Mouse (Mus musculus): ENCODE data around the gene Cdyl2. TPM values are rescaled to one million over a fixed set of nuclear protein-coding genes. Genes with fewer than 3 reads are reported as not detected.

Gene Cdyl2
- polyA plus RNA-seq, 1 experiment from 2014 or later: 7.7 TPM

DNA sequence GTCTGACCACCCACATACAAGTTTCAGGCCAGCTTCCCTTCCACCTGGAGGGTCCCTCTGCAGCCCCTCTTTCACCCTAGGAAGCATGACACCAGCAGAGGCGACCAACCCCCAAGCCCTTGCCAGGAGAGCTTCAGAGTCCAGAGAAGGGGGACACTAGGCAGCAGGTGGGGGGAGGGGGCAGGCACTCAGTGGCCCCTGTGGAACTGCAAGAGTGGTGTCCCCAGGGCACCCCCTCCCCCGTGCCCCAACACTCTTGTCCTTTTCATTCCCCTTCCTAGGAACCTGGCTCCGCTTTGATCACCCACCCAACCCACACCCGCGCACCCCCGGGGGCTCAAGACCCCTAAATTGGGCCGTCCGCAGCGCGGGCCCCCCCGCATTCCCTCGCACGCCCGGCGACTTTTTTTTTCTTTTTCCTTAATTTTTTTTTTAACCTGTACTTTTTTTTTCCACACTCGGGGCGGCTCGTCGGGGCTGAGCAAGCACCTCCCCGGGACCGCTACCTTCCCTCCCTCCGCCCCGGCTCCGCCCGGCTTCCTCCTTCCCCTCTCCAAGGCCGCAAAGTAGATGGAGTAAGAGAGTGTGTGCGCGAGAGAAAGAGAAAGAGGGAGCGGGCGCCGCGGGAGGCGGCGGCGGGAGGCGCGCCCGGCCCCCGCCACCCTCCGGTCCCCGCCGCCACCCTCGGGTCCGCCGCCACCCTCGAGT is 661 bp downstream of the Cdyl2 start:
- peak overlapping the region; percentile 78 for H3K4me3 ChIP-seq (replicated peaks)
- H3K27ac ChIP-seq: peak overlapping the region; percentile 83
- peaks cover 5% of the 10 kb centered on the region for H3K9me3 ChIP-seq
- peaks cover 4% of the 10 kb centered on the region for H3K4me1 ChIP-seq
- peaks cover 4% of the 10 kb centered on the region; the same call in 1 of the 2 replicates for H3K36me3 ChIP-seq (replicated peaks)
- H3K4me2 ChIP-seq: peak overlapping the region; percentile 81
- ATAC-seq (ENCODE audit: low FRiP score): peak; percentile 65
- peak overlapping the region; percentile 75 for H3K9ac ChIP-seq
- peaks cover 26% of the 10 kb centered on the region for H3K27me3 ChIP-seq
- 1% methylated on average over 24 of the region's 46 CpGs for WGBS

DNA sequence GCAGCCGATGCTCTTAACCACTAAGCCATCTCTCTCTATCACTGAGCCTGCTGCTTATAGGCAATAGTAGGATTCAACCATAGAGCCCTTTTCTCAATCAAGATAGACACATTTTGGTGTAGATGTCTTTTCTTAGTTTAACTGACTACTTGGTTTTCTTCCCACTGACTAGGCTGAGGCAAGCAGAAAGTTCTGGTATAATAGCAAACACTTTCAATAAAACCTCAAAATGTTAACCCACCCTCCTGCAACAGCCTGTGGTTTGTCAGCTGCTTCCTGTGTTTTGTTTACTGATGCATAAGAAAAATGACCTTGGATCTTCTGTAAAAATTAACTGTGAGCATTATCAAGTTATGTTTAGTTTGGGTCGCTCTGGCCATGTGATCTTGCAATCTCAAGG is 11.3 kb downstream of the Cdyl2 start:
- H3K4me3 ChIP-seq (replicated peaks): no peak overlapping the region
- ATAC-seq (ENCODE audit: low FRiP score): no peak
- no peak overlapping the region for H3K4me2 ChIP-seq
- H3K36me3 ChIP-seq (replicated peaks): no peaks in the 10 kb centered on the region
- no peaks in the 10 kb centered on the region for H3K4me1 ChIP-seq
- H3K27me3 ChIP-seq: no peaks in the 10 kb centered on the region
- 90% methylated on average over 2 of the region's 2 CpGs for WGBS
- H3K9ac ChIP-seq: no peak overlapping the region
- peaks cover 8% of the 10 kb centered on the region; the same call in 1 of the 2 replicates for H3K9me3 ChIP-seq
- no peak overlapping the region for H3K27ac ChIP-seq

- ATAC-seq (ENCODE audit: low FRiP score): no peak
These were observed 25.3 kb downstream of the Cdyl2 start for GRCm38 (mm10) chr8:116707496-116707895.

DNA sequence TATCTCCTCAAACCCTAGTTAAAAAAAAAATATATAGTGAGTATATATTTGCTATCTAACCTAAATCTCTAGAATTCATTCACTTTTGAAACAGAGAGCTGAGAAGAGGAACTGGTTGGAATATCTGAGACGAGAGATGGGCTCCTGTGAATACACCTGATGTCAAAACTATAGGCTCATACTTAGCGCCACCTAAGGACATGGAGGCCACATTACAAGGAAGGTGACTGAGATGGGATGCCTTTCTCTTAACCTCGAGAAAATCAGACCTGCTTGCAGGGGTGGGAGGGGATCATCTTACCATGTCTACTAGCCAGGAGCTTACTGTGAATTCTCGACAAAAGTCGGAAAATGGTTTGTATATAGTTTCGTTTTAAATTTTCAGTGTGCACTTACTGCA is 30.3 kb downstream of the Cdyl2 start:
- Histone ChIP-seq H3K36me3 (replicated peaks) (no peaks in the 10 kb centered on the region), H3K4me1 (no peaks in the 10 kb centered on the region), H3K27ac (no peak overlapping the region), H3K27me3 (no peaks in the 10 kb centered on the region), H3K4me3 (replicated peaks) (no peak overlapping the region), H3K4me2 (no peak overlapping the region), H3K9ac (no peak overlapping the region), H3K9me3 (no peaks in the 10 kb centered on the region)
- ATAC-seq (ENCODE audit: low FRiP score): no peak
- WGBS: 84% methylated on average over 6 of the region's 6 CpGs

More at GRCm38 (mm10) chr8:116707496-116707895, 25.3 kb downstream of the Cdyl2 start:
- Histone ChIP-seq H3K4me1 (no peaks in the 10 kb centered on the region), H3K4me3 (replicated peaks) (no peak overlapping the region), H3K9ac (no peak overlapping the region), H3K27me3 (no peaks in the 10 kb centered on the region), H3K9me3 (no peaks in the 10 kb centered on the region), H3K4me2 (no peak overlapping the region), H3K36me3 (replicated peaks) (no peaks in the 10 kb centered on the region), H3K27ac (no peak overlapping the region)
- 87% methylated on average over 3 of the region's 3 CpGs for WGBS

DNA sequence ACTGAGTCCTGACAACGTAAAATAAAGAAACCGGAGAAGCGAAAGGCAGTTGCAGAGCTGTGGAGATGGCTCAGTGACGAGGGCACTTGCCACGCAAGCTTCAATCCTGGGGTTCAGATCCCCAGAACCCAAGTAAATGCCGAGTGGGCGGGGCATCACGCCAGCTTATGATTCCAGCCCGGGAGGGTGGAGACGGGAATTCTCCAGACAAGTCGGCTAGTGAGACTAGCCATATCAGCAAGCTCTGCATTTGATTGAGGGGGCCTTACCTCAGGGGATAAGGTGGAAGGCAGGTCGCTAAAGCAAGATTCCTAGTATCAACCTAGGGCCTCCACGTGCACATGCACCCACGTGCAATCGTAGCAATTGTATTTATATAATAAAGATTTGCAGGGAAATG is 39.9 kb downstream of the Cdyl2 start:
- Histone ChIP-seq H3K27ac (no peak overlapping the region), H3K4me2 (no peak overlapping the region), H3K4me3 (replicated peaks) (no peak overlapping the region), H3K9me3 (no peaks in the 10 kb centered on the region), H3K27me3 (no peaks in the 10 kb centered on the region), H3K4me1 (no peaks in the 10 kb centered on the region), H3K9ac (no peak overlapping the region), H3K36me3 (replicated peaks) (no peaks in the 10 kb centered on the region)
- WGBS: 87% methylated on average over 15 of the region's 15 CpGs
- ATAC-seq (ENCODE audit: low FRiP score): no peak

GRCm38 (mm10) chr8:116689741-116690140 is 43.0 kb downstream of the Cdyl2 start:
- no peaks in the 10 kb centered on the region for H3K27me3 ChIP-seq
- no peak overlapping the region for H3K9ac ChIP-seq
- H3K4me1 ChIP-seq: no peaks in the 10 kb centered on the region
- H3K4me3 ChIP-seq (replicated peaks): no peak overlapping the region
- H3K9me3 ChIP-seq: no peaks in the 10 kb centered on the region
- no peak overlapping the region for H3K27ac ChIP-seq
- ATAC-seq (ENCODE audit: low FRiP score): no peak
- no peaks in the 10 kb centered on the region for H3K36me3 ChIP-seq (replicated peaks)
- WGBS: 91% methylated on average over 3 of the region's 3 CpGs
- no peak overlapping the region for H3K4me2 ChIP-seq

GRCm38 (mm10) chr8:116676174-116676573 is 56.6 kb downstream of the Cdyl2 start:
- H3K27me3 ChIP-seq: no peaks in the 10 kb centered on the region
- 91% methylated on average over 1 of the region's 1 CpGs for WGBS
- no peaks in the 10 kb centered on the region for H3K4me1 ChIP-seq

DNA sequence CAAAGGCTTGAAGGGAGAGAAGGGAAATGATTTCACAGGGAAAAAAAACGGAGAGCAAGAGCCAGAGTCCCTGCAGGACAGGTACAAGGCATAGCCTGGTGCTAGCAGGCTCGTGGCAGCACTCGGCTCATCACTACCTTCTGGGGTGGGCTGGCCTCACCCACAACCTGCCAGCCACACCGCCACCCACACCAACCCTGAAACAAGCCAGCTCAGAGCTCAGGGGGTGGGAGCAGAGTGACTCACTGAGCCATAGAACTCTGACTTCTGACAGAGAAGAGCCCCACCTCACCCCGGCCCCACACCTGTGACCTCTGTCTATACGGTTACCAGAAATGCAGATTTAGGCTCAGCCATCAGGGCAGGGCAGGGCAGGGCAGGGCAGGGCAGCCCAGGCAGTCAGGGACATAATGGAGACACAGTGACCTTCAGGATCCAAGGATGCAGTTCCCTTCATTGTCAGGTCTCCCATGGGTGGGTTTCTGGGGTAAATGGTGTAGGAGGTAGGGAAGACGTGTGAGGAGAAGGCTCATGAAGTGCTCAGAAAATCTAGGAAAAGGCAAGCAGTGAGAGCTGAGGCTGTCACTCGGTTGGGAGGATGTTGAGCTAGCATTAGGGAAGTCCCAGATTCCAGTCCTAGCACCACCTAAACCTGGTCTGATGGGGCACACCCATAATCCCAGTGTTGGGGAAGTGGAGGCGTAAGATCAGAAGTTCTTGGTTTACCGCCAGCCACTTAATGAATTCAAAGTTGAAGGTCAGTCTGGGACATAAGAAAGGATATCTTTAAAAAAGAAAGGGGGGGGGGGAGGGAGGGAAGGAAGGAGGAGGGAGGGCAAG is 58.6 kb downstream of the Cdyl2 start:
- no peak overlapping the region for H3K27ac ChIP-seq
- H3K9me3 ChIP-seq: no peaks in the 10 kb centered on the region
- no peak overlapping the region for H3K9ac ChIP-seq
- 76% methylated on average over 10 of the region's 10 CpGs for WGBS
- H3K36me3 ChIP-seq (replicated peaks): no peaks in the 10 kb centered on the region
- no peak for ATAC-seq (ENCODE audit: low FRiP score)
- H3K27me3 ChIP-seq: no peaks in the 10 kb centered on the region
- H3K4me3 ChIP-seq (replicated peaks): no peak overlapping the region
- no peaks in the 10 kb centered on the region for H3K4me1 ChIP-seq
- H3K4me2 ChIP-seq: no peak overlapping the region

More at GRCm38 (mm10) chr8:116676174-116676573, 56.6 kb downstream of the Cdyl2 start:
- Histone ChIP-seq H3K36me3 (replicated peaks) (no peaks in the 10 kb centered on the region), H3K27ac (no peak overlapping the region), H3K9me3 (no peaks in the 10 kb centered on the region), H3K9ac (no peak overlapping the region), H3K4me3 (replicated peaks) (no peak overlapping the region), H3K4me2 (no peak overlapping the region)
- ATAC-seq (ENCODE audit: low FRiP score): no peak

DNA sequence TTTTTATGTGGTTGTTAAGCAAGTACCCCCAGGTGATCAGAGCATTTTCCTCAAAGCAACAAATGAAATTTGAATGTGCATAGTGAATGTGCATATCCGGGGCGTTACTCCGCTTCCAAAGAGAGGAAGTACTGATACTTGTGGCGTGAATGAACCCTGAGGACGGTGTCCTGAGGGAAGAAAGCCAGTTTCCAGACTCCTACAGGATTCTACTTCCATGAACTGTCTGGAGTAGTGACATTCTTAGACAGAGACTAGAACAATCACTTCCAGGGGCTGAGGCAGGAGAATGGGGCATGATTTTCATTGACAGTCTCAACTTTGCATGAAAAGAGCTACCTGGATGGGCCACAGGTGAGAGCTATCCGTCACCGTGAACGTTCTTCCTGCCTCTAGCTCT is 59.3 kb downstream of the Cdyl2 start:
- H3K9ac ChIP-seq: no peak overlapping the region
- WGBS: 91% methylated on average over 8 of the region's 8 CpGs
- 0 out of 2 replicates have a peak, but pooled peaks cover 7% of the 10 kb centered on the region for H3K9me3 ChIP-seq
- H3K4me2 ChIP-seq: no peak overlapping the region
- H3K27ac ChIP-seq: no peak overlapping the region
- H3K27me3 ChIP-seq: no peaks in the 10 kb centered on the region
- H3K4me3 ChIP-seq (replicated peaks): no peak overlapping the region
- no peak for ATAC-seq (ENCODE audit: low FRiP score)
- no peaks in the 10 kb centered on the region for H3K36me3 ChIP-seq (replicated peaks)
- H3K4me1 ChIP-seq: no peaks in the 10 kb centered on the region

- H3K4me3 ChIP-seq (replicated peaks): no peak overlapping the region
- H3K9ac ChIP-seq: no peak overlapping the region
- ATAC-seq (ENCODE audit: low FRiP score): no peak
- no peaks in the 10 kb centered on the region for H3K4me1 ChIP-seq
- no peaks in the 10 kb centered on the region for H3K36me3 ChIP-seq (replicated peaks)
- no peak overlapping the region for H3K27ac ChIP-seq
- no peaks in the 10 kb centered on the region for H3K27me3 ChIP-seq
- 0 out of 2 replicates have a peak, but pooled peaks cover 8% of the 10 kb centered on the region for H3K9me3 ChIP-seq
- WGBS: 84% methylated on average over 4 of the region's 4 CpGs
- H3K4me2 ChIP-seq: no peak overlapping the region
These were observed 59.7 kb downstream of the Cdyl2 start for GRCm38 (mm10) chr8:116673052-116673451.

- H3K9ac ChIP-seq: no peak overlapping the region
- H3K4me2 ChIP-seq: no peak overlapping the region
- no peaks in the 10 kb centered on the region for H3K4me1 ChIP-seq
- no peak overlapping the region for H3K27ac ChIP-seq
- 0 out of 2 replicates have a peak, but pooled peaks cover 8% of the 10 kb centered on the region for H3K9me3 ChIP-seq
- no peak for ATAC-seq (ENCODE audit: low FRiP score)
- H3K27me3 ChIP-seq: no peaks in the 10 kb centered on the region
- 76% methylated on average over 5 of the region's 5 CpGs for WGBS
- no peaks in the 10 kb centered on the region for H3K36me3 ChIP-seq (replicated peaks)
- H3K4me3 ChIP-seq (replicated peaks): no peak overlapping the region
These were observed 61.2 kb downstream of the Cdyl2 start for GRCm38 (mm10) chr8:116671543-116671942.

DNA sequence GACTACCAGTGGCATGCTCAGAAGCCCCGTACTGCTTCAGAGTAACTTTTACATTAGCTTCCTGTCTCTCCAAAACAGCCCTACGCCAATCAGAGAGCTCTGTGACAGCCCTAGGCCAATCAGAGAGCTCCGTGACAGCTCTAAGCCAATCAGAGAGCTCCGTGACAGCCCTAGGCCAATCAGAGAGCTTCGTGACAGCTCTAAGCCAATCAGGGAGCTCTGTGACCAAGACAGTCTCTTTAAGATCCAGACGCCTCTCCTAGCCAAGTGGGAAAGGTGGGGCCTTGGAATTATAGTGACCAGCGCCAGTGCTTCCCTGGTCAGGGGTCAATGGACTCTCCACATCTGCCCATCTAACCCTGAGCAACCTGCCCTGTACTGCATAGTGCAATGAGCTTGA is 62.2 kb downstream of the Cdyl2 start:
- Histone ChIP-seq H3K27me3 (no peaks in the 10 kb centered on the region), H3K9ac (no peak overlapping the region), H3K36me3 (replicated peaks) (no peaks in the 10 kb centered on the region), H3K9me3 (0 out of 2 replicates have a peak, but pooled peaks cover 8% of the 10 kb centered on the region), H3K4me2 (no peak overlapping the region), H3K4me3 (replicated peaks) (no peak overlapping the region), H3K27ac (no peak overlapping the region), H3K4me1 (no peaks in the 10 kb centered on the region)
- WGBS: 85% methylated on average over 7 of the region's 7 CpGs
- no peak for ATAC-seq (ENCODE audit: low FRiP score)
